Mouse (Mus musculus): Measurements from ENCODE around the gene Hapln1. TPM values are rescaled to one million over a fixed set of nuclear protein-coding genes. Genes with fewer than 3 reads are reported as not detected.
A peak's percentile ranks its signal among the peaks of the same experiment; 100 is the strongest.

The Hapln1 gene
- polyA plus RNA-seq, 1 experiment from 2014 or later: 4.3 TPM

DNA sequence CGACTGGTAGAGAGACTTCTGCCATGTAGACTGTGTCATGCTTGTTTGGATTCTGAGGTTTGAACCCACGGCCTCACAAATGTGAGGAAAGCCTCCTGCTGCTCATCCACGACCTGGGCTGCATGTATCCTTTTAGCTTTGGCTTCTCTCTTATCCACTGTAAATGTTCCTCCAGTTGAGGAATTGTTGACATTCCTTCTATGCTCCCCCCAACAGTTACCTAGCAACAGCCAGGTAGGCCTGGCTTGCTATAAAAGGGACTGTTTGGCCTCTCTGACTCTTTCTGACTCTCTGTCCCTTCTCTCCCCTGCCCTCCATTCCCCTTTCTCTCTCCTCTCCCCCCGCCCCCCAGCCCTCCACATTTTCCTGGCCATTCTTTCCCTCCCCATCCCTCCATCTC, 9.9 kb downstream of the Hapln1 start:
- Histone ChIP-seq H3K27me3 (replicated peaks) (no peaks in the 10 kb centered on the region), H3K9ac (no peak overlapping the region), H3K9me3 (no peaks in the 10 kb centered on the region), H3K36me3 (no peaks in the 10 kb centered on the region), H3K4me2 (no peak overlapping the region), H3K4me1 (no peaks in the 10 kb centered on the region), H3K4me3 (replicated peaks) (no peak overlapping the region), H3K27ac (no peak overlapping the region)
- 50% methylated on average over 4 of the region's 4 CpGs for WGBS
- ATAC-seq (ENCODE audit: insufficient read depth, low FRiP score, low read depth): no peak

GRCm38 (mm10) chr13:89551502-89551901, 11.9 kb downstream of the Hapln1 start:
- H3K4me1 ChIP-seq: no peaks in the 10 kb centered on the region
- H3K36me3 ChIP-seq: no peaks in the 10 kb centered on the region
- H3K9ac ChIP-seq: no peak overlapping the region
- no peaks in the 10 kb centered on the region for H3K9me3 ChIP-seq
- ATAC-seq (ENCODE audit: insufficient read depth, low FRiP score, low read depth): no peak
- H3K27ac ChIP-seq: no peak overlapping the region
- WGBS: 24% methylated on average over 1 of the region's 1 CpGs
- no peaks in the 10 kb centered on the region for H3K27me3 ChIP-seq (replicated peaks)
- no peak overlapping the region for H3K4me2 ChIP-seq
- no peak overlapping the region for H3K4me3 ChIP-seq (replicated peaks)

DNA sequence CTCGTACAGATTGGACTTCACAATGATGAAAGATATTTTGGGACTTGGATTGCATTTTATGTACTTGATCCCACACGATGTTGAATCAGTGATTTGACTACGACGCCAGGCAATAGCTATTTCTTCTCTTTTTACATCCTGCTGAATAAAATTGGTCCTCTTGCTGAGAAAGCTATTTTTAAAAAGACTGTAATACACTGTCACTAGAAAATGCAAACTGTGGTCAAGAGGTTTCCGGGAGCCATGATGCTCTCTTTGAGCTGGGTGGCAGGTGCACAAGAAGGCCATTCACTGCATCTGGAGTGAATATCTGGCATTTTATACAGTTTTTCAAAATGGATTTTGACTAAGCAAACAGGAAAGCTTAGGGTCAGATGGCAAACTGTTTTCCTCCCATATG, 24.9 kb downstream of the Hapln1 start:
- no peaks in the 10 kb centered on the region for H3K4me1 ChIP-seq
- WGBS: 89% methylated on average over 5 of the region's 5 CpGs
- ATAC-seq (ENCODE audit: insufficient read depth, low FRiP score, low read depth): no peak

GRCm38 (mm10) chr13:89566300-89566699, 26.7 kb downstream of the Hapln1 start:
- ATAC-seq (ENCODE audit: insufficient read depth, low FRiP score, low read depth): no peak
- Histone ChIP-seq H3K36me3 (no peaks in the 10 kb centered on the region), H3K4me3 (replicated peaks) (no peak overlapping the region), H3K9ac (no peak overlapping the region), H3K27ac (no peak overlapping the region), H3K27me3 (replicated peaks) (no peaks in the 10 kb centered on the region), H3K4me2 (no peak overlapping the region), H3K9me3 (no peaks in the 10 kb centered on the region), H3K4me1 (no peaks in the 10 kb centered on the region)
- 51% methylated on average over 4 of the region's 4 CpGs for WGBS

More for the DNA sequence above, 24.9 kb downstream of the Hapln1 start:
- Histone ChIP-seq H3K27me3 (replicated peaks) (no peaks in the 10 kb centered on the region), H3K27ac (no peak overlapping the region), H3K36me3 (no peaks in the 10 kb centered on the region), H3K9ac (no peak overlapping the region), H3K4me2 (no peak overlapping the region), H3K4me3 (replicated peaks) (no peak overlapping the region), H3K9me3 (no peaks in the 10 kb centered on the region)

DNA sequence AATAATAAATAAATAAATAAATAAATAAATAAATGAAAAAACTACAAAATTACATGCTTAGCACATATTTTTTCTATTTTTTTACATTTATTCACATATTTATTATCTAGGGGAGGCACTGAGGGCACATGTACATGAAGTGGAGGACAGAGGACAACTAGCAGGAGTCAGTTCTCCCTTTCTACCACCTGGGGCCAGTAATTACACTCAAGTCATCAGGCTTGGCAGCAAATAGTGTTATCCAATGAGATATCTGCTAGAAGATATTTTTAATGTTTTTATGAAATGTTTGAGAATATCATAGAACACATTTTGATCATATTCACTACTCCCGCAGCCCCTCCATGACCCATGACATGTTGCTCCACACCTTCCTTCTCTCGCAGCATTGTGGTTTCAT, 39.5 kb downstream of the Hapln1 start:
- 96% methylated on average over 2 of the region's 2 CpGs for WGBS
- Histone ChIP-seq H3K4me2 (no peak overlapping the region), H3K4me3 (replicated peaks) (no peak overlapping the region)

GRCm38 (mm10) chr13:89583138-89583746, 43.6 kb downstream of the Hapln1 start:
- Histone ChIP-seq H3K9me3 (no peaks in the 10 kb centered on the region), H3K27ac (no peak overlapping the region), H3K4me2 (no peak overlapping the region), H3K27me3 (replicated peaks) (no peaks in the 10 kb centered on the region), H3K4me1 (peaks cover 13% of the 10 kb centered on the region; the same call in 1 of the 2 replicates), H3K9ac (no peak overlapping the region), H3K4me3 (replicated peaks) (no peak overlapping the region), H3K36me3 (no peaks in the 10 kb centered on the region)
- WGBS: 59% methylated on average over 4 of the region's 4 CpGs
- ATAC-seq (ENCODE audit: insufficient read depth, low FRiP score, low read depth): no peak

More for the DNA sequence above, 39.5 kb downstream of the Hapln1 start:
- peak; percentile 18; the same call in 1 of the 2 replicates for ATAC-seq (ENCODE audit: insufficient read depth, low FRiP score, low read depth)
- Histone ChIP-seq H3K9me3 (no peaks in the 10 kb centered on the region), H3K27ac (no peak overlapping the region), H3K4me1 (peaks cover 5% of the 10 kb centered on the region; the same call in 1 of the 2 replicates), H3K27me3 (replicated peaks) (no peaks in the 10 kb centered on the region), H3K9ac (no peak overlapping the region), H3K36me3 (no peaks in the 10 kb centered on the region)

GRCm38 (mm10) chr13:89583747-89584738, 44.4 kb downstream of the Hapln1 start:
- peak; percentile 78; the same call in 1 of the 2 replicates for ATAC-seq (ENCODE audit: insufficient read depth, low FRiP score, low read depth)
- 29% methylated on average over 10 of the region's 10 CpGs for WGBS
- Histone ChIP-seq H3K4me3 (replicated peaks) (peak overlapping the region; percentile 20; the same call in 1 of the 2 replicates), H3K27ac (peak overlapping the region; percentile 18; the same call in 1 of the 2 replicates), H3K36me3 (no peaks in the 10 kb centered on the region), H3K4me1 (peaks cover 13% of the 10 kb centered on the region; the same call in 1 of the 2 replicates), H3K9me3 (no peaks in the 10 kb centered on the region), H3K4me2 (peak overlapping the region; percentile 40), H3K27me3 (replicated peaks) (no peaks in the 10 kb centered on the region), H3K9ac (no peak overlapping the region)

DNA sequence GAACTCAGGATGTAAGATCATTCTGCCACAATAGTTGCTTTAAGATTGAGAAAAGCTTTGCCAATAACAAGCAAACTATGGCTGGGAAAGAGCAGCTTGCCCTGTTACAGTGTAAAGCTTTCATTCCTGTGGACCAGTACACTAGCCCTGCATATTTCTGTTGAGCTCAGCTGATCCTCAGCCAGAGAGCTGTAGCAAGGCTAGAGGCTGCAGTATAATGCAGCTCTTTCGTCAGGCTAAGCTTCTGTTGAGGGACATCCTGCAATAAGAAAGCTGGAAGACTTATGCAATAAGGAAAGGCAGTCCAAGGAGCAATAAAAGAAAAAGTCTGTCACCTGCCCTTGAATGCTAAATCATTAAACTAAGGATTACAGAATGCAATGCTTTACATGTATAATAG, 45.5 kb downstream of the Hapln1 start:
- no peaks in the 10 kb centered on the region for H3K36me3 ChIP-seq
- H3K27me3 ChIP-seq (replicated peaks): no peaks in the 10 kb centered on the region
- H3K4me2 ChIP-seq: peak overlapping the region; percentile 40
- H3K9me3 ChIP-seq: no peaks in the 10 kb centered on the region
- WGBS: 24% methylated on average over 1 of the region's 1 CpGs
- ATAC-seq (ENCODE audit: insufficient read depth, low FRiP score, low read depth): 0 out of 2 replicates have a peak, but pooled peaks have one; percentile 55
- no peak overlapping the region for H3K9ac ChIP-seq
- H3K4me1 ChIP-seq: peaks cover 13% of the 10 kb centered on the region; the same call in 1 of the 2 replicates
- peak overlapping the region; percentile 18; the same call in 1 of the 2 replicates for H3K27ac ChIP-seq
- H3K4me3 ChIP-seq (replicated peaks): peak overlapping the region; percentile 20; the same call in 1 of the 2 replicates

GRCm38 (mm10) chr13:89595105-89595504, 55.5 kb downstream of the Hapln1 start:
- no peaks in the 10 kb centered on the region for H3K27me3 ChIP-seq (replicated peaks)
- H3K4me2 ChIP-seq: no peak overlapping the region
- H3K9me3 ChIP-seq: no peaks in the 10 kb centered on the region
- 71% methylated on average over 4 of the region's 4 CpGs for WGBS
- H3K4me3 ChIP-seq (replicated peaks): no peak overlapping the region
- H3K4me1 ChIP-seq: no peaks in the 10 kb centered on the region
- no peak overlapping the region for H3K27ac ChIP-seq
- H3K9ac ChIP-seq: no peak overlapping the region
- no peak for ATAC-seq (ENCODE audit: insufficient read depth, low FRiP score, low read depth)
- H3K36me3 ChIP-seq: no peaks in the 10 kb centered on the region

DNA sequence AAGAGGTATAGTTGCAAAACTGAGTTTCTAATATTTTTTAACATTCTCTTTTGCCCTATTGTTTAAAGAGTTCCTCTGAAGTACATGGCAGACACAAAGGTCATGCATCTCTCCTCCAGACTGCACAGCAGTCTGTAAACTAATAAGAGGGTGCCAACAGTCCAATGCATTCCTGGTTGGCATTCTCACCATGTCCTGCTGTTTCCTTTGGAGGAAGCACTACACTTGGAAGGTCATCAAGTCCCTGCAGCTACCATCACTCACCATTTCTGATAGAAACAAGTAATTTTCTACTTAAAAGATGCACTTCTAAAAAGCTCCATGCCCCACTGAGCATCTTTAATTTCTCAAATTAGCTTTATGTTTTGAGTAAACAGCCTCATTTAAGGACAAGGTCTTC, 57.8 kb downstream of the Hapln1 start:
- H3K4me1 ChIP-seq: no peaks in the 10 kb centered on the region
- no peak for ATAC-seq (ENCODE audit: insufficient read depth, low FRiP score, low read depth)
- no peaks in the 10 kb centered on the region for H3K27me3 ChIP-seq (replicated peaks)
- H3K36me3 ChIP-seq: no peaks in the 10 kb centered on the region
- H3K4me3 ChIP-seq (replicated peaks): no peak overlapping the region
- H3K4me2 ChIP-seq: no peak overlapping the region
- no peaks in the 10 kb centered on the region for H3K9me3 ChIP-seq
- no peak overlapping the region for H3K9ac ChIP-seq
- no peak overlapping the region for H3K27ac ChIP-seq

- 64% methylated on average over 7 of the region's 7 CpGs for WGBS
- ATAC-seq (ENCODE audit: insufficient read depth, low FRiP score, low read depth): no peak
- H3K4me3 ChIP-seq (replicated peaks): no peak overlapping the region
Measured at GRCm38 (mm10) chr13:89600466-89600865, 60.9 kb downstream of the Hapln1 start.

GRCm38 (mm10) chr13:89603336-89603735, 63.7 kb downstream of the Hapln1 start:
- H3K9me3 ChIP-seq: no peaks in the 10 kb centered on the region
- 84% methylated on average over 3 of the region's 3 CpGs for WGBS
- H3K36me3 ChIP-seq: no peaks in the 10 kb centered on the region
- H3K9ac ChIP-seq: no peak overlapping the region
- H3K27me3 ChIP-seq (replicated peaks): no peaks in the 10 kb centered on the region
- H3K4me3 ChIP-seq (replicated peaks): no peak overlapping the region
- no peak overlapping the region for H3K4me2 ChIP-seq
- no peak for ATAC-seq (ENCODE audit: insufficient read depth, low FRiP score, low read depth)
- H3K27ac ChIP-seq: no peak overlapping the region
- no peaks in the 10 kb centered on the region for H3K4me1 ChIP-seq

More at GRCm38 (mm10) chr13:89600466-89600865, 60.9 kb downstream of the Hapln1 start:
- H3K36me3 ChIP-seq: no peaks in the 10 kb centered on the region
- no peak overlapping the region for H3K9ac ChIP-seq
- no peaks in the 10 kb centered on the region for H3K9me3 ChIP-seq
- no peak overlapping the region for H3K27ac ChIP-seq
- no peak overlapping the region for H3K4me2 ChIP-seq
- no peaks in the 10 kb centered on the region for H3K27me3 ChIP-seq (replicated peaks)
- no peaks in the 10 kb centered on the region for H3K4me1 ChIP-seq
